Mouse (Mus musculus): ENCODE data around the gene 3110082J24Rik. TPM values are rescaled to one million over a fixed set of nuclear protein-coding genes. Genes with fewer than 3 reads are reported as not detected.

The 3110082J24Rik gene
- 7.6 and 9.9 TPM in 2 replicates for polyA plus RNA-seq (2015; fragmentation: Nextera tagmentation; extraction: Ambion mirVana)

- peak; percentile 61 for ATAC-seq
- H3K36me3 ChIP-seq, result 0 out of 2 replicates have a peak, but pooled peaks cover 2% of the 10 kb centered on the region
- H3K4me1 ChIP-seq (replicated peaks), result peaks cover 58% of the 10 kb centered on the region
- H3K27ac ChIP-seq, result peak within 1 kb of the TSS; percentile 90
- H3K27me3 ChIP-seq, result 0 out of 2 replicates have a peak, but pooled peaks cover 2% of the 10 kb centered on the region
- H3K9me3 ChIP-seq, result no peaks in the 10 kb centered on the region
- H3K4me2 ChIP-seq (replicated peaks), result peak within 1 kb of the TSS; percentile 93
- H3K9ac ChIP-seq (replicated peaks), result peak within 1 kb of the TSS; percentile 88
- WGBS, result under 1% methylated on average over 27 of the region's 29 CpGs
- H3K4me3 ChIP-seq (replicated peaks), result peak within 1 kb of the TSS; percentile 77
These were observed at the start of gene 3110082J24Rik for GRCm38 (mm10) chr5:30105668-30106300. 3110082J24Rik (minus strand) TSS chr5:30106086.

DNA sequence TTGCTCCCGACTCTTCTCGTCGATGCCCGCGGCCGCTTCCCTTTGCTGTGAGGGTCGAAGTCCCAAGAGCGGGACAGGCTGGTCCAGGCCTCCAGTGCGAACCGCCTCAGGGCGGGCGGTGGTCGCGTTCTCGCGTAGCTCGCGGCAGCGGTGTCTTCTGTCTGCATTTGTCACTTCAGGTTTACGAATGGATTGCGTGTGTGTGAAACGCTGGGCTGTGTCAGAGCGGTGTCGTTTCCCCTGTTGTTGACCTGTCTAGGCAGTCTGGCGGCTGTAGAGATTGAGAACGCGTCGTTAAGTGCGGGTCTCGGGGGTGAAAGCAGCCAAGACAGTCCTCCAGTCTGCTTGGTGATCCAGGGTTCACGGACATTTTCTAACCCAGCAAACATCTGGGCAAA, 49.5 kb upstream of the 3110082J24Rik start:
- peak overlapping the region; percentile 80 for H3K4me3 ChIP-seq (replicated peaks)
- peak overlapping the region; percentile 93 for H3K9ac ChIP-seq (replicated peaks)
- WGBS, result under 1% methylated on average over 31 of the region's 31 CpGs
- H3K4me1 ChIP-seq (replicated peaks), result peaks cover 23% of the 10 kb centered on the region
- peak; percentile 85 for ATAC-seq
- no peaks in the 10 kb centered on the region for H3K36me3 ChIP-seq
- H3K27ac ChIP-seq, result peak overlapping the region; percentile 89
- peak overlapping the region; percentile 70 for H3K4me2 ChIP-seq (replicated peaks)
- H3K27me3 ChIP-seq, result no peaks in the 10 kb centered on the region
- no peaks in the 10 kb centered on the region for H3K9me3 ChIP-seq

- WGBS, result 0% methylated on average over 53 of the region's 53 CpGs
- peaks cover 23% of the 10 kb centered on the region for H3K4me1 ChIP-seq (replicated peaks)
- peak; percentile 94 for ATAC-seq
These were observed 48.8 kb upstream of the 3110082J24Rik start, which contains the start of the genes Hadha and Hadhb for GRCm38 (mm10) chr5:30154474-30155394. Hadha (minus strand) TSS chr5:30155162. Hadhb (plus strand) TSS chr5:30155248.

DNA sequence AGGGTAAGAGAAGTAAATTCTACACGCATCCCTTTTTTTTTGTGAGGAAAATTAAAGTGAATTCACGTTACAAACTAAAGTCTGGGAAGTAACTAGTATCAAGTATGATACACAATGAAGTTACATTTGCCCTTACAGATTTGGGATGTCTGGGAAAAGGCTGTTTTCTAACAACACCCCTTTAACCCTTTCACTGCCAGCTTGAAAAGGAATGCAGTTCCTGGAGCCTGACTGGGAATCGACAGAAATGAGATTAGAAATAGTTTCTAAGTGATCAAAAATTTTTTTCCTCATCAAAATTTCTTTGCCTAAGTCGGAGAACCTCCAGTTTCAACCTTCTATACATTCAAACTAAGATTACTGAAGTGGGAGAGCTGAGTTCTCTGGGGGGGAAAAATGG, 48.1 kb upstream of the 3110082J24Rik start:
- peak overlapping the region; percentile 93 for H3K9ac ChIP-seq (replicated peaks)

More at GRCm38 (mm10) chr5:30154474-30155394, 48.8 kb upstream of the 3110082J24Rik start, which contains the start of the genes Hadha and Hadhb:
- Histone ChIP-seq H3K4me3 (replicated peaks) (peak within 1 kb of the TSS; percentile 80), H3K27me3 (no peaks in the 10 kb centered on the region), H3K36me3 (0 out of 2 replicates have a peak, but pooled peaks cover 3% of the 10 kb centered on the region), H3K27ac (peak within 1 kb of the TSS; percentile 89), H3K9ac (replicated peaks) (peak within 1 kb of the TSS; percentile 93), H3K9me3 (no peaks in the 10 kb centered on the region), H3K4me2 (replicated peaks) (peak within 1 kb of the TSS; percentile 70)

GRCm38 (mm10) chr5:30153222-30153621, 47.3 kb upstream of the 3110082J24Rik start:
- WGBS, result 95% methylated on average over 2 of the region's 2 CpGs

More for the DNA sequence above, 48.1 kb upstream of the 3110082J24Rik start:
- 0 out of 2 replicates have a peak overlapping the region, but pooled peaks have one; percentile 89 for H3K27ac ChIP-seq
- peak overlapping the region; percentile 80 for H3K4me3 ChIP-seq (replicated peaks)
- WGBS, result 19% methylated on average over 4 of the region's 4 CpGs
- no peak for ATAC-seq
- H3K36me3 ChIP-seq, result 0 out of 2 replicates have a peak, but pooled peaks cover 3% of the 10 kb centered on the region
- H3K9me3 ChIP-seq, result no peaks in the 10 kb centered on the region
- H3K4me2 ChIP-seq (replicated peaks), result peak overlapping the region; percentile 70
- H3K27me3 ChIP-seq, result no peaks in the 10 kb centered on the region
- peaks cover 23% of the 10 kb centered on the region for H3K4me1 ChIP-seq (replicated peaks)

DNA sequence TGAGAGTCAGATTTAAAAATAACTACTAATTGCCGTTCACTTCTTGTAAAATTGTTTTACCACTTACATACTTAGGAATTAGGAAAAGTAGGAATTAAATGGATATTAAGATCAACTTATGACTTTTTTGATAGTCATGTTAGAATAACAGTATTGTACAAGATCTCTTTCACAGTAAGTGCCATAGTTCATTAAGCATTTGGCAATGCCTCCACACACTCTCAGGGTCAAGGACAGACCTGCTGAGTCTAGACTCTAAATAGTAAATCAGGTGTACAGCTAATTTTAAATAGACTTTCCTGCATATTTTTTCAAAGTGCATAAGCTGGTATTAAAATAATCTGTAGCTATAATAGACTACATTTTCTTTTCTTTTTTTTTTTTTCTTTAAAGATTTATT, 46.5 kb upstream of the 3110082J24Rik start:
- 98% methylated on average over 1 of the region's 1 CpGs for WGBS

More at GRCm38 (mm10) chr5:30153222-30153621, 47.3 kb upstream of the 3110082J24Rik start:
- no peak overlapping the region for H3K4me3 ChIP-seq (replicated peaks)
- H3K27ac ChIP-seq, result no peak overlapping the region
- H3K9ac ChIP-seq (replicated peaks), result no peak overlapping the region
- H3K4me1 ChIP-seq (replicated peaks), result peaks cover 23% of the 10 kb centered on the region
- H3K27me3 ChIP-seq, result no peaks in the 10 kb centered on the region
- H3K36me3 ChIP-seq, result 0 out of 2 replicates have a peak, but pooled peaks cover 3% of the 10 kb centered on the region
- no peaks in the 10 kb centered on the region for H3K9me3 ChIP-seq
- no peak overlapping the region for H3K4me2 ChIP-seq (replicated peaks)
- ATAC-seq, result no peak

DNA sequence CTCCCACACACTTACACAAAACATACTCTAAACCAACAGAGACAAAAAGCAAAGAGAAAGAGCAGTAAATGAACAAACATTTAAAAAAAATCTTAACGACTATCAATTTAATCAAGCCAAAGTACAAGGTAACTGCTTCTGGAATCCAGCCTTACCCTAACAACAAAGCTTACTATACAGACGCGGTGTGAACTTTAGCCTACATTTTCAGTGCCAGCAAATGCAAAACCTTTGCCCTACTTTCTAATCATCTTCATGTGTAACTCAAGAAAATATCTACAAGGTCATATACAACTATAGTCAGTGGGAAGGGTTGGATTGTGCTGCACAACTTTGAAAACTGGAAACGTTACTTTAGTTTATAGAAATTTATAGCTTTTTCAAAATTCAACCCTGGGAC, 46.1 kb upstream of the 3110082J24Rik start:
- no peak for ATAC-seq
- no peak overlapping the region for H3K4me3 ChIP-seq (replicated peaks)
- no peak overlapping the region for H3K4me2 ChIP-seq (replicated peaks)

More for the DNA sequence above, 46.5 kb upstream of the 3110082J24Rik start:
- no peaks in the 10 kb centered on the region for H3K9me3 ChIP-seq
- no peak overlapping the region for H3K4me3 ChIP-seq (replicated peaks)
- H3K36me3 ChIP-seq, result 0 out of 2 replicates have a peak, but pooled peaks cover 3% of the 10 kb centered on the region
- no peak overlapping the region for H3K4me2 ChIP-seq (replicated peaks)
- ATAC-seq, result no peak
- H3K27ac ChIP-seq, result no peak overlapping the region
- no peak overlapping the region for H3K9ac ChIP-seq (replicated peaks)
- H3K27me3 ChIP-seq, result no peaks in the 10 kb centered on the region
- H3K4me1 ChIP-seq (replicated peaks), result peaks cover 23% of the 10 kb centered on the region

DNA sequence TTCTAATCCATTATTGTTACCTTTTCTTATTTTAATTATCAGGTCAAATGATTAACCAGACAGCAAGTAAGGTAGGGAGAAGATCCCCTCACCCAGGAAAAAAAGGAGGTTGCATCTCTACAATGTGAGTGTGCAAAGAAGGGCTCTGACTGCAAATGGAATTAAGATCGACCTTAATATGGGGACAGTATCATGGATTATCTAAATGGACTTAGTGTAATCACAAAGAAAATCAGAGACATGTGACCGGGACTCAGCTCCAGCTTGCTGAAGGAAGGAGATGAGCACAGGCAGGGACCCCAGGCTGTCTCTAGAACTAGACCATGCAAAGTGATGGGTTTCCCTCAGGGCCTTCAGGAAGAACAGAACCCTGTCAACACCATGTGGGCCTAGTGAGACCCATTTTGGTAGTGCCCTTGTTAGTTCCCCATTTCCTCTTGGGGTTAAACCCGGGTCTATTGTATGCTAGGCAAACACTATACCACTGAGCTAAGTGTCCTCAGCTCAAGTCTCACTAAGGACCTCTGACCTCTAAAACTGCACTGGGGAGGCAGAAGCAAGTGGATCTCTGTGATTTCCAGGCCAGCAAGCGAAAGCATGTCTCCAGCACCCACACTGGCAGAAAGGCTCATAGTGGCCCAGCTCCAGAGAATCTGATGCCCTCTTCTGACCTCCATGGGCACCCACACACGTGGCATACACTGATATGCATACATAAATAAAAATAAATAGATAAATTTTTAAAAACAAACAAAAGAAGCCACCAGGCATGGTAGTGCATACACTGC, 42.4 kb upstream of the 3110082J24Rik start:
- no peaks in the 10 kb centered on the region for H3K27me3 ChIP-seq
- H3K4me2 ChIP-seq (replicated peaks), result no peak overlapping the region
- H3K36me3 ChIP-seq, result peaks cover 36% of the 10 kb centered on the region
- H3K4me1 ChIP-seq (replicated peaks), result peaks cover 7% of the 10 kb centered on the region; the same call in 1 of the 2 replicates
- no peak overlapping the region for H3K4me3 ChIP-seq (replicated peaks)
- no peak overlapping the region for H3K27ac ChIP-seq
- 87% methylated on average over 5 of the region's 5 CpGs for WGBS
- ATAC-seq, result no peak
- H3K9me3 ChIP-seq, result no peaks in the 10 kb centered on the region
- no peak overlapping the region for H3K9ac ChIP-seq (replicated peaks)

More for the DNA sequence above, 46.1 kb upstream of the 3110082J24Rik start:
- no peaks in the 10 kb centered on the region for H3K27me3 ChIP-seq
- WGBS, result 84% methylated on average over 4 of the region's 4 CpGs
- peaks cover 23% of the 10 kb centered on the region for H3K4me1 ChIP-seq (replicated peaks)
- H3K27ac ChIP-seq, result no peak overlapping the region
- H3K36me3 ChIP-seq, result peaks cover 4% of the 10 kb centered on the region
- H3K9ac ChIP-seq (replicated peaks), result no peak overlapping the region
- H3K9me3 ChIP-seq, result no peaks in the 10 kb centered on the region

- Histone ChIP-seq H3K9ac (replicated peaks) (no peak overlapping the region), H3K4me2 (replicated peaks) (no peak overlapping the region), H3K27me3 (no peaks in the 10 kb centered on the region), H3K36me3 (peaks cover 51% of the 10 kb centered on the region), H3K9me3 (no peaks in the 10 kb centered on the region), H3K4me1 (replicated peaks) (no peaks in the 10 kb centered on the region), H3K27ac (no peak overlapping the region), H3K4me3 (replicated peaks) (no peak overlapping the region)
- no peak for ATAC-seq
- whole genome bisulfite sequencing, result 93% methylated on average over 6 of the region's 6 CpGs
These were observed 40.6 kb upstream of the 3110082J24Rik start for GRCm38 (mm10) chr5:30146526-30146925.

GRCm38 (mm10) chr5:30138193-30138592, 32.3 kb upstream of the 3110082J24Rik start:
- Histone ChIP-seq H3K4me2 (replicated peaks) (no peak overlapping the region), H3K27me3 (no peaks in the 10 kb centered on the region), H3K4me3 (replicated peaks) (no peak overlapping the region), H3K9ac (replicated peaks) (no peak overlapping the region), H3K36me3 (peaks cover 78% of the 10 kb centered on the region), H3K27ac (no peak overlapping the region), H3K4me1 (replicated peaks) (no peaks in the 10 kb centered on the region), H3K9me3 (no peaks in the 10 kb centered on the region)
- no peak for ATAC-seq
- WGBS, result 96% methylated on average over 4 of the region's 4 CpGs

DNA sequence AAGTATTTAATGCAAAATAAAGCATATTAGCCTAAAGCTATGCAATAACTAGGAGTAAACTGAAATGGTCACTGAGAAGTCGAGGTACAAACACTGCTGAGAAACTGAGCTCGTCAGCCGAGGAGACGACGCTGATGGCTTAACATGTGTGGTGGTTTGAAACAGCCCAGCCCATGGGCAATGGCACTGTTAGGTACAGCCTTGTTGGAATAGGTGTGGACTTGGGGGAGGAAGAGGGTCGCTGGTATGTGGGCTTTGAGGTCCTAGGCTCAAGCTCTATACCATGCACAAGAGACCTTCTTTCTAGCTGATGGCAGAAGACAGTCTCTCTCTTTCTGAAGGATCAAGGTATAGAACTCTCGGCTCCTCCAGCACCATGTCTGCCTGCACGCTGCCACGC, 31.4 kb upstream of the 3110082J24Rik start:
- Histone ChIP-seq H3K27me3 (no peaks in the 10 kb centered on the region), H3K9ac (replicated peaks) (no peak overlapping the region), H3K9me3 (no peaks in the 10 kb centered on the region), H3K4me3 (replicated peaks) (no peak overlapping the region), H3K36me3 (peaks cover 77% of the 10 kb centered on the region), H3K4me1 (replicated peaks) (no peaks in the 10 kb centered on the region), H3K4me2 (replicated peaks) (no peak overlapping the region), H3K27ac (no peak overlapping the region)
- 93% methylated on average over 9 of the region's 9 CpGs for WGBS
- ATAC-seq, result no peak

Data from midbrain, embryonic 13.5 days (tissue).